Mouse (Mus musculus): ENCODE results near the gene Med13l.

DNA sequence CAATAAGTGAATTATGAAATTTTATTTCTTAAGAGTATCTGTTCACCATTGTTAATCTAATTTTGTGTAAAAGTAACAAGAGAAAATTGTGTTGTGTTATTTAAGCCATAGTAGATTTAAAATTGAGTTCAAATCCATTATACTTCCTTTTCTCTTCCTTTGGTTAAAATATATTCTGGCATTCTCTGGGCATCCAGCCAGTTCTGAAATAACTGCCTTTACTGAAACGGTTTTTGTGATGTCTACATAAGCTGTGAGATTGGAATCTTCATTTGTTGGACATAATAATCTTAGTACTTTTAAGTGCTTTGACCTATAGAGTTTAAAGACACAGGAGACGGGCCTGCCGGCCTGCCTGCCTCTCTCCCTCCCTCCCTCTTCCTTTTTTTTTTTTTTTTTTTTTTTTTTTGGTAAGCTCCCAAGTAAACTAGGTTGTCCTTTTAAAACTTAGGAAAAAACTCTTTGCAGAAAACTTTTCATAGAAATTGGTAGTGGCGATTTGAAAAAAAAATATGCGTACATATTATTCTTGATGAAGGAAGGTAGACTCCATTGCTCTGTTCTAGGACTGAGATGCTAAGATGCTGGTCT lies 78.7 kb downstream of the Med13l start:
- TF ChIP-seq TAL1 (IDR thresholded peaks at IDR 0.05; ENCODE audit: low read length) (no peak), GATA1 (IDR thresholded peaks at IDR 0.05; ENCODE audit: low read length) (no peak)

Data from erythroblast, embryonic 14.5 days (primary cell).